Mouse (Mus musculus) brain, embryonic 14.5 days (tissue): ENCODE measurements around the gene Usp22.

Experiments used
- CTCF ChIP-seq: fragments of 200-500 bp; IDR thresholded peaks from 2 replicates; pipeline ENCODE4 v1.5.1; 2012; ENCODE audit warnings: inconsistent platforms, mild to moderate bottlenecking, moderate library complexity, borderline replicate concordance; ENCODE audit not compliant: insufficient read depth, insufficient read length; ENCODE audit errors: extremely low read depth
- POLR2A ChIP-seq: fragments of 200-500 bp; IDR thresholded peaks from 2 replicates; pipeline ENCODE4 v1.6.1; 2012; ENCODE audit warnings: mild to moderate bottlenecking, inconsistent platforms, borderline replicate concordance; ENCODE audit not compliant: poor library complexity, insufficient read depth, insufficient read length, severe bottlenecking; ENCODE audit errors: extremely low read depth

DNA sequence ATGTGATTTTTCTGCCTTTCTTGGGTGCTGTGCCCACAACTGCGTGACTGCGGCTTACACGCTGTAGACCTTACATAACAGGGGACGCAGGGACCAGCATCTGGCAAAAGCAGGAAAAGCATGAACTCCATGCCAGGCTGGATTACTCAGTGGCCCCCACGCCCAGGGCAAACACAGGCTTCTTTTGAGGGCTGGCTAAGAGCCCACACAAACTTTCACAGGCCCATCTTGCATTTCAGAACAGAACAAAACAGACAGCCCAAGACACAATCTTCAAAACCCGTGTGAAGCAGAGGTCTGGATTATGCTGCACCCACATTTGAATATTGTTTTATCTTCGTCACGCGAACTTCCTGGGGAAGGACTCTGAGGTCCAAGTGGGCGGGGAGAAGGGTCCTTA lies 33.5 kb upstream of the Usp22 start:
- TF ChIP-seq CTCF = no peak
- no peak for TF ChIP-seq POLR2A
